Mouse (Mus musculus) brain, embryonic 18.5 days (tissue): ENCODE results near the gene Kif13a.

Experiments used
- DNase-seq: peaks from one replicate; pipeline ENCODE4 v3.0.0-alpha.2; 2012; ENCODE audit warnings: low read depth, low spot score

Kif13a gene

DNA sequence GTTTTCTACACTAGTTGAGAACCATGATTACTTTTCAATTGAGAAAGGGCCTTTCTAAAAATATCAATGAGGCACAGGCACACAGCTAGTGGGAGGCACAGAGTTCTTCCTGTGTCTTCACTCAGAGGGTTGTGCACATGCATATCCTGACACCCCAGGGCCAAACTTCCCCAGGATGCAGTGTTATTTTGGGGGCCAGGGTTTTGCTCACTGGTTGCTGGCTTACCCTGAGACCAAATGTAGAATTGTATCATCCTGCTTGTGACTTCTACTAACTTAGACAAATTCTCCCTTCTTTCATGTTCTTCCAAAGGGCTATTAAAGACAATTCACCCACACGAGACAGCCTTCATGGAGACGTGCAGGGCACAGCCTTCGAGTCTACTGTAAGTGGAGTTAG, 45.7 kb downstream of the Kif13a start:
- no peak for DNase-seq

DNA sequence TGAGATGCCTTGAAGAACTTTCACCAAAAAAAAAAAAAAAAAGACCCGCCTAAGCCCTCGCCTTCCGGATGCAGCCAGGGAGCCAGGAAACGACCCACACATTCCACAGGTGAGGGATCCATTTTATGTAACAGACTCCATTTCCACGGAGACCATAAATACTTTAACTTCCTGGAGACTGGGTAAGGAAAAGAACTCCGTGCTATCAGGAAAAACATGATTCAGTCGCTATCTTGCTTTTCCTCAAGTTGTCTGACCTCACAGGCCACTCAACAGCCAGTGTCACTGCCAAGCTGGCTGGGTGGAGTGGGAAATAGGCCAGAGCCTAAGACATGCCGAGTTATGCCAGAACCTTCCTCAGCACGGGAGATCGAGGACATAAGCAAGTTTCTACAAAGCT, 46.3 kb downstream of the Kif13a start:
- no peak for DNase-seq

- no peak for DNase-seq
Measured at GRCm38 (mm10) chr13:46880736-46881135, 48.9 kb downstream of the Kif13a start.

GRCm38 (mm10) chr13:46880243-46880642, 49.4 kb downstream of the Kif13a start:
- DNase-seq = no peak

GRCm38 (mm10) chr13:46877049-46877448, 52.6 kb downstream of the Kif13a start:
- DNase-seq = no peak

DNA sequence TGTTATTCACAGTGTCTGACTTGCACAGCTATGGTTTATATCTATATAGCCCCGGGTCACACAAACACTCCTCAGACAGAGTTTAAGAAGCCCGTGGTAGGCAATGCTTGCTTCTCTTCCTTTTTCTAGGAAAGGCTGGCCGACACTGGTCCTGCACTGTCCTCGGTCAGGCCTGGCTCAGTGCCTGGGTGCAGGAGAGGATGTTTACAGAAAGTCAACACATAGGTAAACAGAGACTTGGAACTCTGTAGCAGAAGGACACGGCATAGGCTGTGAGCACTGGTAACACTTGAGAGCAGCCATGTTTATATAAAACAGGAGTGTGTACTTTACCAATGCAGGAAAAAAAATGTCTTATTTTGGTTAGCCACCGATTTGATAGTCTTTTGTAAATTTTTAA, 54.3 kb downstream of the Kif13a start:
- DNase-seq = no peak

DNA sequence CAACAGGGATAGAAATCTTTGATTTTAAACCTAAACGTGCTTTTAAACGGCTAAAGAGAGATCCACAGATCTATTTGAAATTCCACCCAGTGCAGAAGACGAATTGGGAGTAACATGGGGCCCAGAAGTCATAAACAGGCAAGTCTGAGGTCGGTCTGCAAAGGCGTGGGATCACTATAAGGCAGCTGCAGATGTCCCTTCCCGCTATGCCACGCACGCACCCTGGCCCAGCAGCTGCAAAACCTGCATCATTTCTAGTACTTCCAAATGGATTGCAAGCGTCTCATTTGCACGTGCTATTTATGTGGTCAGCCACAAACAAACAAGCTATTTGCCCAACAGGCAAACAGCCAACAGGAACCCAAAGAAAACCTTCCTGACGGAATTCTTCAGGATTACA, 56.9 kb downstream of the Kif13a start:
- no peak for DNase-seq

DNA sequence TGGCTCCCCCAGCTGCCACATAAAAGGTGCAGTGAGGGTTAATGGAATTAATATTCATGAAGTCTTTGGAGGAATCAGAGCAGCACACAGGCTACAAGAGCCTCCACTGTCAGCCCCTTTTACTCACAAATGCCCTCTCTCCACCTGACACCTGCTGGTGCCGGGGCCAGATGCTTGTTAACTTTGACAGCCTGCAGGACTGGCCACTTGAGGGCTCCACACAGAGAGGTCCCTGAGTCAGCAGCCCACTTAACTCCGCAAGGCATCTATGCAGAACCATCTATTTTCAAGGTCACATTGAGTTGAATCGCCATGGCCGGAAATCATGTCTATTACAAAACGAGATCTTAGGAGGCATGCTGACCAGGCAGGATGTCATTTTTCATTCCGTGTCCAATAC, 57.5 kb downstream of the Kif13a start:
- no peak for DNase-seq

DNA sequence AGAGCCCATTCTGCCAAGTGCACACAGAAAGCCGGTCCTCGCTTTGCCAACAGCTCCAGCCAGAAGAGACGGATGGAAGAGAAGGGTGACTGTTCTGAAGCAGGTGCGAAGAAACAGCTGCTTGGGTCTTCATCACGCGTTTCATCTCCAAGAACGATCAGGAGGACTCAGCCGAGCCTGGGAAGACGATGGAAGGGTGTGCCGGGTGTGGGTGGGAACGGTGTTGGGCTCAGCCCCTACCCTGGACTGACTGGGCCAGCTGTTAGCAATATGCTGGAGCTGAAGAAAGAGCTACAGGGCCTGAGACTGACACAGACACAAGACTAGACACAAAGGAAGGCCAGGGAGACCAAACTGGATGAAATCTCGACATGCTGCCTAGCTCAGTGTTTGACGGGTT, 60.2 kb downstream of the Kif13a start:
- no peak for DNase-seq

DNA sequence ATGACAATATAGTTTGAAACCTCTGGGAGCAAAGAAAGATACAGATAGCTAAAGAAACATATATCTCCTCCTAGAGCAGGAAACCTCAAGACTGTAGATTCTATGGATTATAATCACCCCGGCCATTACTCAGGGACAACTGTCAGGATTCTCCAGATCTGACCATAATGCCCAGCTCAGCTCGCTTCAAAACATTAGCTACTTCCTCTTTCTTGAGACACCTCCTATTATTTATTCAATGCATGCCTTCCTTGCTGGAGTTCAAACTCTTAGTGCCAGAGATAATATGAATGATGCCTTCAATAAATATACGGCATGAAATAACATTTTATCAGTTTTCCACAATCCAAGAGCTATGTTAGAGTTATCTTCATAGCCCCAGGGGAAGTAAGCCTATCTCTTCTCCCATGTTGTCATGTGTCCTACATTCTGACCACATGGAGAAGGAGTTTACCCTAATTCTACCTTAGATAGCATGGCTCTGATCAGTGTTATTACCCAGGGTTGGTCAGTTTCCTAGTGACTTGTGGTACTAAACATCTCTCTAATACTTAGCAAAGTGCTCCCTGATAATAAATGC, 66.4 kb downstream of the Kif13a start:
- no peak for DNase-seq

GRCm38 (mm10) chr13:46859876-46860275, 69.8 kb downstream of the Kif13a start:
- no peak for DNase-seq

DNA sequence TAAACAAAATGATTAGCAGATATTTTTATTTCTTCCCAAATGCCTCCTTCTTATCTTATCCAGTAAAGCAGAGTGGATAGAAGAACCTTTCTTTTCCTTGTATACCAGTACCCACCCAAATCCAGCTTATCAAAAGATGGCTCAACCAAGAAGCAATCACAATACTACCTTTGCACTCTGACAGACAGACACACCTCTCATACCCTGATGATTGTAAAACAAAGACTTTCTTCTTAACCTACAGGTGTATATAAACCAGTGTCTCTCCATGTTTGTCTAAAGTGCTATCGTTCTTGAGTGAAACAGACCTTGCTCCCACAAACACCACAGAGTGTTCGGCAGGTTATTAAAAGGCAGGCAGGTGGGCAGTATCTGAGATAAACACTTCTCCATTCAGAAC, 70.5 kb downstream of the Kif13a start:
- DNase-seq = no peak

GRCm38 (mm10) chr13:46858835-46859152, 70.9 kb downstream of the Kif13a start:
- DNase-seq = no peak

- DNase-seq = no peak
Measured at GRCm38 (mm10) chr13:46858143-46858834, 71.4 kb downstream of the Kif13a start.

GRCm38 (mm10) chr13:46854456-46854855, 75.2 kb downstream of the Kif13a start:
- DNase-seq = no peak

GRCm38 (mm10) chr13:46852470-46852869, 77.2 kb downstream of the Kif13a start:
- no peak for DNase-seq

- no peak for DNase-seq
Measured at GRCm38 (mm10) chr13:46845456-46845855, 84.2 kb downstream of the Kif13a start.

- DNase-seq = no peak
Measured at GRCm38 (mm10) chr13:46844561-46845235, 85.0 kb downstream of the Kif13a start.

DNA sequence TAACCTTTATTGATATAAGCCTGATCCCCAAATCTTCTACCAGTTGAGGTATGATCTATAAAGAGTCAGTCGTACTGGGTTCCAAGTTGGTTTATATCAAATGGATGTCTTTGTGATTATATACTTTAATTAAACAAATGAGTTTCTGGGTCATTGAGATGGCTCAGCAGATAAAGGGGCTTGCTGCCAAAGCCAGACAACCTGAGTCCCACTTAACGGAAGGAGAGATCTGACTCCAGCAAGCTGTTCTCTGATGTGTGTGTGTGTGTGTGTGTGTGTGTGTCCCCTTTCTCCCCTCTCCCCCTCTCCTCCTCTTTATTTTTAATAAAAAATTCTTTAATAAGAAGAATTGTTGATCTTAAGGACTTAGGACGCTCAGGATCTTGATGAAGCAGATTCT, 86.0 kb downstream of the Kif13a start:
- DNase-seq = no peak

DNA sequence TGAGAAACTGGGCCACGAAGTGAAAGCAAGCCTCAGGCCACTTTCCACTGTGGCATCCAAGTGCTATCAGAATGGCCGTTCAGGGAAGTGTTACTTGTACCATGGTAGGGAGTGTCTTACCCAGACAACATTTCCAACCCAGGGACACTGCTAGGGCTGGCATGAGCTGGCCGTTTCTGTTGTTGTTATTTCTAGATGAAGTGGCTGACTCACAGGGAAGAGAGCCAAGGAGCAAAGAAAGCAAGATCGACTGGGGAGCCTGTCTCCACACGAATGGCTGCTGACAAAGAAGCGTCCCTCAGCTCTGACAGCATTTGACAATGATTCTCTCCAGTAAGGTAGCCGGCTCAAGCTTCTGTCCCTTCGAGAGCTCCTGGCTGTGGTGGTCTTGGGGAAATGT, 87.5 kb downstream of the Kif13a start:
- no peak for DNase-seq

- DNase-seq = no peak
Measured at GRCm38 (mm10) chr13:46841668-46842067, 88.0 kb downstream of the Kif13a start.

DNA sequence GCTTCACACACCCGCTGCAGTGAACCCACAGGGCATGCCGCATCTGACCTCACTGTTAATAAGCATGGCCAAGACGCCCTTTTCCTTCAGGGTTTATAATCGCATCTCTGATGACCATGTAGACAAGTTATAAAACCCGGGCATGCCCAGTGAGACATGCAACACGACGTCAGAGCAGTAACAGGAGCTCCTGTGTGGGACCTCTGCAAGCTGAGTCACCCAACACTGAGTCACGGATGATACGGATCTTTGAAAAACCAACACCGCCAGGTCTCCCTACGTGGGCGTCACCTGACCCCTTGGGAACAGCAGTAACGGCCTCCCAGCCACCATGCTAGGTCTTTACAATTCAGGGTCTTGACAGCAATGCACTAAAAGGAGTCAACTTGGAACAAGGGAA, 89.0 kb downstream of the Kif13a start:
- no peak for DNase-seq

DNA sequence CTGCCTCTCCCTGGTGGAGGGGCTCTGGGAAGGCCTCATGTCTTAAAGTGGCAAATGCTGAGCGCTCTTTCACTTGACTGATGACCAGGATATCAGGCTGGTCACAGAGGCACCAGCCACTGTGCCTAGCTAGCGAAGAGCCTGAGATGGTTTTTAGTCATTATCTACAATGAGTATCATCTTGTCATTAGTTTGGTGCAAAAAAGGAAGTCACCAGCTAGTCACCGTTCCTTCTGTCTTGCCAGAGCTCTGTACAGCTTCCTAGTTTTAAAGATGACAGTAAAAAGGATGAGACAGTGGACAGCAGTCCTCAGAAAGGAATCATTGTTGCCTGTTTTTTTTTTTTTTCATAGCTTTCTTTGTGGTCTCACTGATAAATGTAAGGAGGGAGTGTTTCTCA, 90.4 kb downstream of the Kif13a start:
- DNase-seq = no peak
